Mouse (Mus musculus) adrenal gland, postnatal 10 days (tissue): ENCODE measurements around the gene Slc45a2. TPM values are rescaled to one million over a fixed set of nuclear protein-coding genes. Genes with fewer than 3 reads are reported as not detected.
"Not testable (repeated sequence)": the region's sequence is repeated elsewhere in the genome, so short reads cannot be mapped to it uniquely, and the experiment has no call there.

Experiments used
- DNase-seq: peaks from one replicate; pipeline ENCODE4 v3.0.0; 2021; ENCODE audit warnings: mixed read lengths
- long read RNA-seq, 2 experiments: library from polyadenylated mRNA; stranded (forward); transcript quantifications; one replicate each; pipeline ENCODE4 v2.0.0; 2021
- total RNA-seq, 2 experiments: library from RNA; stranded (reverse); gene quantifications; 2 replicates each; pipeline ENCODE4 v1.2.3; 2021

Gene Slc45a2
- total RNA-seq = not detected
- long read RNA-seq, experiment 1 = 0 reads
- long read RNA-seq, experiment 2 = 0 reads

- DNase-seq = no peak
Observed at GRCm38 (mm10) chr15:11000421-11000820, at the start of gene Slc45a2. TSS of gene Slc45a2 (plus strand) at chr15:11000721.

- no peak for DNase-seq
Observed at GRCm38 (mm10) chr15:10951951-10952759, 48.4 kb upstream of the Slc45a2 start, which contains the start of gene C1qtnf3. TSS of gene C1qtnf3 (plus strand) at chr15:10952332.

- DNase-seq = no peak
Observed at GRCm38 (mm10) chr15:10952760-10953305, 47.7 kb upstream of the Slc45a2 start.

GRCm38 (mm10) chr15:10953465-10953864, 47.1 kb upstream of the Slc45a2 start:
- no peak for DNase-seq

GRCm38 (mm10) chr15:10954381-10955016, 46.0 kb upstream of the Slc45a2 start:
- DNase-seq = no peak

GRCm38 (mm10) chr15:10955156-10955555, 45.4 kb upstream of the Slc45a2 start:
- no peak for DNase-seq

GRCm38 (mm10) chr15:10956706-10957105, 43.8 kb upstream of the Slc45a2 start:
- DNase-seq = peak; percentile 18

- peak; percentile 48 for DNase-seq
Observed at GRCm38 (mm10) chr15:10959277-10960026, 41.1 kb upstream of the Slc45a2 start.

- no peak for DNase-seq
Observed at GRCm38 (mm10) chr15:10960267-10960666, 40.3 kb upstream of the Slc45a2 start.

GRCm38 (mm10) chr15:10962601-10963000, 37.9 kb upstream of the Slc45a2 start:
- no peak for DNase-seq

- DNase-seq = no peak
Observed at GRCm38 (mm10) chr15:10969439-10969838, 31.1 kb upstream of the Slc45a2 start.

- DNase-seq = no peak
Observed at GRCm38 (mm10) chr15:10970777-10971176, 29.7 kb upstream of the Slc45a2 start.

GRCm38 (mm10) chr15:10977151-10977550, 23.4 kb upstream of the Slc45a2 start:
- DNase-seq = no peak

GRCm38 (mm10) chr15:10980712-10981111, 19.8 kb upstream of the Slc45a2 start:
- no peak for DNase-seq

- peak; percentile 95 for DNase-seq
Observed at GRCm38 (mm10) chr15:10981377-10982063, 19.0 kb upstream of the Slc45a2 start, which contains the start of gene Amacr. TSS of gene Amacr (plus strand) at chr15:10981756.

- no peak for DNase-seq
Observed at GRCm38 (mm10) chr15:10982064-10982435, 18.5 kb upstream of the Slc45a2 start.

- no peak for DNase-seq
Observed at GRCm38 (mm10) chr15:10985756-10986155, 14.8 kb upstream of the Slc45a2 start.

- DNase-seq = not testable (repeated sequence)
Observed at GRCm38 (mm10) chr15:10986477-10986876, 14.0 kb upstream of the Slc45a2 start.

GRCm38 (mm10) chr15:10990411-10990810, 10.1 kb upstream of the Slc45a2 start:
- no peak for DNase-seq

GRCm38 (mm10) chr15:10991566-10991965, 9.0 kb upstream of the Slc45a2 start:
- no peak for DNase-seq

GRCm38 (mm10) chr15:10999832-11000231, 689 bp upstream of the Slc45a2 start:
- no peak for DNase-seq

- no peak for DNase-seq
Observed at GRCm38 (mm10) chr15:11003791-11004190, 3.3 kb downstream of the Slc45a2 start.
